Mouse (Mus musculus) liver, postnatal 0 days (tissue): ENCODE data around the gene 4933402N03Rik. TPM values are rescaled to one million over a fixed set of nuclear protein-coding genes. Genes with fewer than 3 reads are reported as not detected.

ENCODE experiments used
- ATAC-seq: fragments of 200-750 bp; cut with Nextera tagmentation; 2 replicates; pipeline ENCODE4 v1.8.0; 2017; ENCODE audit warnings: mild to moderate bottlenecking, moderate library complexity
- DNase-seq: peaks from one replicate; pipeline ENCODE4 v3.0.0-alpha.2; 2016
- H3K27ac ChIP-seq: fragments of 300-500 bp; sonication (generic); 2 replicates; pipeline ENCODE4 v1.5.1; 2014; ENCODE audit warnings: antibody characterized with exemption, moderate library complexity, mild to moderate bottlenecking, low read depth
- H3K27me3 ChIP-seq: fragments of 300-500 bp; sonication (generic); 2 replicates; pipeline ENCODE4 v1.6.1; 2014; ENCODE audit warnings: low read length, control low read depth, mixed read lengths; ENCODE audit not compliant: insufficient read depth
- H3K36me3 ChIP-seq: fragments of 300-500 bp; sonication (generic); replicated peaks from 2 replicates; pipeline ENCODE4 v1.6.1; 2014; ENCODE audit warnings: mild to moderate bottlenecking, control low read depth, low read length, moderate library complexity, mixed read lengths; ENCODE audit not compliant: insufficient read depth
- H3K4me1 ChIP-seq: fragments of 300-500 bp; sonication (generic); 2 replicates; pipeline ENCODE4 v1.6.1; 2014; ENCODE audit warnings: antibody characterized with exemption, mild to moderate bottlenecking, control low read depth; ENCODE audit not compliant: insufficient read depth
- H3K4me2 ChIP-seq: fragments of 300-500 bp; sonication (generic); 2 replicates; pipeline ENCODE4 v1.6.1; 2014; ENCODE audit warnings: low read depth, mild to moderate bottlenecking, low read length, moderate library complexity, mixed read lengths
- H3K4me3 ChIP-seq: fragments of 300-500 bp; sonication (generic); 2 replicates; pipeline ENCODE4 v1.5.1; 2014; ENCODE audit warnings: low read depth, low read length
- H3K9ac ChIP-seq: fragments of 300-500 bp; sonication (generic); replicated peaks from 2 replicates; pipeline ENCODE4 v1.6.1; 2014; ENCODE audit warnings: mild to moderate bottlenecking, moderate library complexity
- H3K9me3 ChIP-seq: fragments of 300-500 bp; sonication (generic); 2 replicates; pipeline ENCODE4 v1.6.1; 2016; ENCODE audit warnings: mild to moderate bottlenecking, control low read depth, low read length, mixed read lengths
- CTCF ChIP-seq: sonication (generic); IDR thresholded peaks from 2 replicates; pipeline ENCODE4 v1.5.1; 2016; ENCODE audit warnings: antibody characterized with exemption, low read depth
- EP300 ChIP-seq: IDR thresholded peaks from 2 replicates; pipeline ENCODE4 v1.6.1; 2016; ENCODE audit warnings: antibody characterized with exemption, low read depth, mild to moderate bottlenecking
- WGBS: fragments of 180-500 bp; shearing (Covaris S2); extraction: QIAGEN DNeasy Blood & Tissue Kit; methylation state at CpG from one replicate; pipeline ENCODE4 v1.1.7; 2014; ENCODE audit not compliant: insufficient replicate concordance; 5-methylcytosine and 5-hydroxymethylcytosine counted together
- polyA plus RNA-seq: library from polyadenylated mRNA; unstranded; fragments of >200 nt; fragmentation: Nextera tagmentation; extraction: Ambion mirVana; gene quantifications from 2 replicates; pipeline ENCODE4 v1.2.1, GENCODE M21; 2015

Gene 4933402N03Rik
- polyA plus RNA-seq, 1 experiment from 2014 or later = not detected

DNA sequence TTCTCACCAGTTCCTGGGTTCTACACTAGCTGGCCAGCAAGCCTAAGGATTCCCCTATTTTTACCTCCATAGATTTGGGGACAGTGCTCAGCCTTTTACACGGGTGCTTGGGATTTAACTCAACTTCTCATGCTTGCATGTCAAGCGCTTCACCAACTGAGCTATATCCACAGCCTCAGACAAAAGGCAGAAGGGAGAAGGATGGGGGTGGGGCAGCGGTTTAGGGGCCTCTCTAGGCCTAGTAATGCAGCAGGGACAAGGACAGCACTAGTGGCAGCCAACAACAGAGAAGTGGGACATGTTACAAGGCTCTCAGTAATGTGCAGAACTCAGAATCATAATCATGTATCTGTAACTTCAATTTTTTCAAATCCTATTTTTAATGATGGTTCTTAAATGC lies 21.7 kb upstream of the 4933402N03Rik start:
- no peak for TF ChIP-seq EP300
- no peak for TF ChIP-seq CTCF
- Histone ChIP-seq H3K9ac (no peak overlapping the region), H3K9me3 (no peaks in the 10 kb centered on the region), H3K27me3 (no peaks in the 10 kb centered on the region), H3K27ac (no peak overlapping the region), H3K4me1 (no peaks in the 10 kb centered on the region), H3K4me2 (no peak overlapping the region), H3K4me3 (no peak overlapping the region), H3K36me3 (no peaks in the 10 kb centered on the region)
- no peak for DNase-seq
- 69% methylated on average over 3 of the region's 3 CpGs for WGBS
- ATAC-seq = no peak

DNA sequence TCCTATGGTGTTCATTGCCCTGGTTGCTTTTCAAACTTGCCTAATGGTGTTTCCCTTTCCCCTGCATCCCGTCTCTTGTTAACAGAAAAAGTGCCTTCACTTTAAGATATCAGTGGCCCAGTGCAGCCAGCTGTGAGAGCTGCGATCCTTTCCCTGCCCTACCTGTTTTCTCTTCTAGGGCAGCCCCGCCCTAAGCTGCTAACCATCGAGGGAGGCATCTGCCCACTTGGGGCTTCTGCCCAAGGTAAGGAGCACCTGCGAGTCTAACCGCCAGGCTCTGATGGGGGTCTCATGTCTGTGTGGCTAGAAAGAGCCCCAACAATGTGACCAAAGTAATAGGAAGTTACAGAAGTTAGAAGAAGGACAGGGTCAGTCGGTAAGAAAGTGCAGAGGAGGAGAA lies 16.1 kb upstream of the 4933402N03Rik start:
- Histone ChIP-seq H3K27me3 (no peaks in the 10 kb centered on the region), H3K9ac (no peak overlapping the region), H3K4me3 (no peak overlapping the region), H3K4me2 (no peak overlapping the region), H3K4me1 (no peaks in the 10 kb centered on the region), H3K9me3 (no peaks in the 10 kb centered on the region), H3K36me3 (no peaks in the 10 kb centered on the region), H3K27ac (no peak overlapping the region)
- ATAC-seq (no peak), DNase-seq (no peak)
- WGBS = 44% methylated on average over 7 of the region's 7 CpGs
- TF ChIP-seq CTCF = no peak
- TF ChIP-seq EP300 = no peak

DNA sequence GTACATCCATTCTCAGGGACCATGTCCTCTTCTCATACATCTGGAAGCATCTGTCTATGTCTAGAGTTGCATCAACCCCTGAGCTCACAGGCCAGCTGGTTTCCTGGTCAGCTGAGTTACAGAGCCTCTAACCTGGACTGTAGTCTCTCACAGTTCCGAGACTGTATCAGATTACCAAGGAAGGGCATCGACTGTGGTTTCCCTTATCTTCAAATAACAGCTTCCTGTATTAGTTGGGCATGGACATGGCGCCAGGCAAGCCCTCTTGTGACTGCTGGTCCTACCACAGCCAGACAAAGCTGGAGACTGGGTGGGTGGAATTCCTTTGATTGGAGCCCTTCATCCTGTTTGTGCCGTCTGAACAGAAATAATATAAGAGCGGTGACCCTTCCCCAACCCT lies 6.9 kb upstream of the 4933402N03Rik start:
- Histone ChIP-seq H3K27me3 (no peaks in the 10 kb centered on the region), H3K9me3 (no peaks in the 10 kb centered on the region), H3K9ac (no peak overlapping the region), H3K36me3 (no peaks in the 10 kb centered on the region), H3K4me2 (no peak overlapping the region), H3K27ac (no peak overlapping the region), H3K4me3 (no peak overlapping the region), H3K4me1 (no peaks in the 10 kb centered on the region)
- TF ChIP-seq CTCF (no peak), EP300 (no peak)
- WGBS = 34% methylated on average over 5 of the region's 5 CpGs
- ATAC-seq (no peak), DNase-seq (no peak)

DNA sequence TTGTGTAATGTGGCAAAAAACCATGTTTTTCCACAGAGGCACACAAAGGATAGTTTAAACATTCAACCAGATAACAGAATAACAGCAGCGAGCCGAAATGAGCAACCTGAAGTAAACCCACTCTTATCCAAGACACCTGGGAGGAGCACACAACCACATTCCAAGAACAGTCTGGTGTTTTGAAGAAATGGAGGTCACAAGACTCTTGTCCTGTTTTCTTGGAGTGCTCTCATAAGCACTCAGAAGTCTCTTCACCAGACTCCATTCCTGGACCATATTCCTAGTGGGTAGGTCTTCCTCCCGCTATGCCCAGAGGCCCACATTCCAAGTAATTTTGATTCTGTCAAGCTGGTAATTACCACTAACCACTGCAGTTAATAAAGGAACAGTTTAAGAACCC lies 4.1 kb upstream of the 4933402N03Rik start:
- Histone ChIP-seq H3K27me3 (no peaks in the 10 kb centered on the region), H3K36me3 (no peaks in the 10 kb centered on the region), H3K4me3 (no peak overlapping the region), H3K9me3 (no peaks in the 10 kb centered on the region), H3K27ac (no peak overlapping the region), H3K9ac (no peak overlapping the region), H3K4me1 (no peaks in the 10 kb centered on the region), H3K4me2 (no peak overlapping the region)
- DNase-seq (no peak), ATAC-seq (no peak)
- 57% methylated on average over 3 of the region's 3 CpGs for WGBS
- TF ChIP-seq CTCF = no peak
- TF ChIP-seq EP300 = no peak

DNA sequence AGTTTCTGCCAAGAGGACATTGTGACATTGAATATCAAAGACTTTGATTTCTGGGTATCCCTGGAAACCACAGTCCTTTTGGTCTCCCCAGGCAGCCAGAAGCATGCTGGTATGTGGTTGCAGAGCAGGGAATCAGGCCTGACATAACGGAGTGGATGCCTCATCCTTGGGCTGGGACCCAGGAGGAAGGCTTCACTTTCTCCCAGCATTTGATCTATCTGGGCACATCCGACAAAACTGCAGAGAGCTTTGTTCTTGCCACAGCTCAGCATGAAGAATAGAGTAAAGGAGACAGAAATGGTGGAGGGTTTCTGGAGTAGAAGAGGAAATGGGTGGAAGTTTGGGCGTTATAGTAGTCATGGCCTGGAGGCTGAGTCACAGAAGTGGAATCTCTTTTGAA lies 12.9 kb downstream of the 4933402N03Rik start:
- 48% methylated on average over 3 of the region's 3 CpGs for WGBS
- no peak for DNase-seq
- Histone ChIP-seq H3K4me3 (no peak overlapping the region), H3K27me3 (no peaks in the 10 kb centered on the region), H3K4me2 (no peak overlapping the region), H3K36me3 (no peaks in the 10 kb centered on the region), H3K9ac (no peak overlapping the region), H3K4me1 (no peaks in the 10 kb centered on the region), H3K27ac (no peak overlapping the region), H3K9me3 (no peaks in the 10 kb centered on the region)
- no peak for ATAC-seq
- TF ChIP-seq EP300 = no peak
- TF ChIP-seq CTCF = no peak

DNA sequence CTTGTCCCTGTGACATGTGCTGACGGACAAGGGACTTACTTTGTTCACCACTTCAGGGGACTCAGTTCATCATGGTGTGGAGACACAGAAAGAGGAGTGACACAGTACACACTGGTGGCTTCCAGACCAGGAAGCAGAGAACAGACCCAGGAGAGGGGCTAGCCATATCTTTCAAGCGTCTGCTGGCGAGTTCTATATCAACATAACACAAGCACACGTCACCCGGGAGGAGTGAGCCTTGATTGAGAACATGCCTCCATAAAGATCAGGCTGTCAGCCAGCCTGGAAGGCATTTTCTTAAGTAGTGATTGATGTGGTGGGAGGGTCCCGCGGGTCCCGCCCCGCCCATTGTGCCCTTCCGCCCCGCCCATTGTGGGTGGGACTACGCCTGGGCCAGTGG lies 16.1 kb downstream of the 4933402N03Rik start:
- no peak overlapping the region for H3K9ac ChIP-seq
- 77% methylated on average over 12 of the region's 12 CpGs for WGBS
- no peaks in the 10 kb centered on the region for H3K9me3 ChIP-seq
- no peaks in the 10 kb centered on the region for H3K36me3 ChIP-seq
- H3K4me2 ChIP-seq = no peak overlapping the region
- TF ChIP-seq CTCF = no peak
- TF ChIP-seq EP300 = no peak
- no peak overlapping the region for H3K4me3 ChIP-seq
- H3K27me3 ChIP-seq = no peaks in the 10 kb centered on the region
- H3K4me1 ChIP-seq = no peaks in the 10 kb centered on the region
- DNase-seq = no peak
- ATAC-seq = no peak
- H3K27ac ChIP-seq = no peak overlapping the region

DNA sequence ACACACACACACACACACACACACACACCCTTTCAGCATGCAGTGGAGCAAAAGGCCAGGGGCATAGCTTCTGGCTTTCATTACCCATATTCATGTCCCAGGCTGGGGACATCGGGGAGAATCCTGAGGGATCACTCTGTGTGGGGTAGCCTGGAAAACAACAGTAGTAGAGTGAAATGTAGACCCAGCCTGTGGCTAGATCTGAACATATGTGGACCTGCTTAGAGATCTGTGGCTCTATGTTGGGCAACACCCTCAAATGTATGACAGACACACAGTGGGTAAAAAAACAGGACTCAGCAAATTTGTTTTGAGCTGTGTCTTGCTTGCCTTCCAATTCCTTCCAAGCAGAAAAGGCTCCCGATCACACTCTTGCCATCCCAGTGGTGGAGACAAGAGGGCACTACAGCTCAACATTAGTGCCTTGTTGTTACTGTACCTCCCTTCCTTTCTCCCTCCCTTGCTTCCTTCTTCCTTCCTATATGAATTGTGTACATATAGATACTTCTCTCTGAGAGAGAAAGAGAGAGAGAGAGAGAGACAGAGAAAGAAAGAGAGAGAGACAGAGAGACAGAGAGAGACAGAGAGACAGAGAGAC lies 23.8 kb downstream of the 4933402N03Rik start:
- no peak for TF ChIP-seq EP300
- no peak for TF ChIP-seq CTCF
- no peak for DNase-seq
- ATAC-seq = no peak
- H3K27ac ChIP-seq = no peak overlapping the region
- H3K9ac ChIP-seq = no peak overlapping the region
- H3K4me1 ChIP-seq = no peaks in the 10 kb centered on the region
- no peaks in the 10 kb centered on the region for H3K27me3 ChIP-seq
- H3K4me2 ChIP-seq = no peak overlapping the region
- H3K4me3 ChIP-seq = no peak overlapping the region
- WGBS = 70% methylated on average over 2 of the region's 2 CpGs
- H3K9me3 ChIP-seq = no peaks in the 10 kb centered on the region
- H3K36me3 ChIP-seq = no peaks in the 10 kb centered on the region
